Mouse (Mus musculus): ENCODE data around the gene Rabgap1l. TPM values are rescaled to one million over a fixed set of nuclear protein-coding genes. Genes with fewer than 3 reads are reported as not detected.

The Rabgap1l gene
- polyA plus RNA-seq, 1 experiment from 2014 or later = 93.4 TPM

DNA sequence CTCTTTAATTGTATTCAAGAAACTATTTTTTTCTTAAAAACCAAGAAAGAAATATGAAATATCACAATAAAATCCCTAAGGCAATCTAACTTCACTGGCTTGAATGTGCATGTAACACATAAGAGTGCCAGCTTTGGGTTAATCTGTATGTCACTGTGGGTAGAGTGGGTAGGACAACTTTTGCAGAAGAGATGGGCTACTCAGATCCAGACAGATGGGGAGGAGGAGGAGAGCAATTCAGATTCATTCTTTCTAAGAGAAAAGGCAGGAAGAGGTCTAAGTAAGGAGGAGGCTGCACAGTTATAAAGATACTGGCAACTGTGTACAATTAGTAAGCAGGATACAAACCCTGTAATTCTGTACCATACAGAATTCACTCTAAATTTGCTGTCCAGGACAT lies 327.8 kb downstream of the Rabgap1l start:
- Histone ChIP-seq H3K4me3 (ENCODE audit: low read length) (no peak overlapping the region), H3K9ac (ENCODE audit: low read length) (no peak overlapping the region), H3K36me3 (ENCODE audit: control insufficient read depth, insufficient read depth) (no peaks in the 10 kb centered on the region), H3K4me2 (ENCODE audit: low read depth, low read length) (no peak overlapping the region), H3K27ac (ENCODE audit: low read length) (no peak overlapping the region), H3K27me3 (ENCODE audit: control insufficient read depth, insufficient read depth, low read length) (no peaks in the 10 kb centered on the region), H3K4me1 (ENCODE audit: control insufficient read depth, insufficient read depth, low read length) (peaks cover 7% of the 10 kb centered on the region; the same call in 1 of the 2 replicates), H3K9me3 (replicated peaks; ENCODE audit: control insufficient read depth, low read length) (no peaks in the 10 kb centered on the region)
- no peak for ATAC-seq (replicated peaks; ENCODE audit: extremely low read depth, insufficient read depth, low FRiP score)

DNA sequence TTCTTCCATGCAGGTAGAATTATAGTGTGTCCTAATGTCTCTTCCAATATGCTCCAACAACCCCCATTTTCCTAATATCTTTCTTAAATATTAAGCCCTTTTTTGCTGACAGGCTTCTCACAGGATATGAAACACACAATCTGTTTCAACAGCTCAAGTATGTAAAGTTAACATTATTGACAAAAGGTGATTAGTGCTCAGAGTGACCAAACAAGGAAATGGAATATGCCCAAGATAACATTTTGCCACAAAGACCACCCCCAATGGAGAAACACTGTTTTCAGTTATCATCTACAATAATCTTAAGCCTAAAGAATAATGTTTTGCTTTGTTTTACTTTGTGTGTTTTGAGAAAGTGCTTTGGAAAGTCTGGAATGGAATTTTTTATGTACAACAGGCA lies 328.9 kb downstream of the Rabgap1l start:
- no peak for ATAC-seq (replicated peaks; ENCODE audit: extremely low read depth, insufficient read depth, low FRiP score)
- no peak overlapping the region for H3K4me2 ChIP-seq (ENCODE audit: low read depth, low read length)
- H3K4me3 ChIP-seq (ENCODE audit: low read length) = no peak overlapping the region
- no peak overlapping the region for H3K9ac ChIP-seq (ENCODE audit: low read length)
- H3K27ac ChIP-seq (ENCODE audit: low read length) = no peak overlapping the region
- H3K9me3 ChIP-seq (replicated peaks; ENCODE audit: control insufficient read depth, low read length) = no peaks in the 10 kb centered on the region
- H3K36me3 ChIP-seq (ENCODE audit: control insufficient read depth, insufficient read depth) = no peaks in the 10 kb centered on the region
- no peaks in the 10 kb centered on the region for H3K27me3 ChIP-seq (ENCODE audit: control insufficient read depth, insufficient read depth, low read length)
- peaks cover 7% of the 10 kb centered on the region; the same call in 1 of the 2 replicates for H3K4me1 ChIP-seq (ENCODE audit: control insufficient read depth, insufficient read depth, low read length)

DNA sequence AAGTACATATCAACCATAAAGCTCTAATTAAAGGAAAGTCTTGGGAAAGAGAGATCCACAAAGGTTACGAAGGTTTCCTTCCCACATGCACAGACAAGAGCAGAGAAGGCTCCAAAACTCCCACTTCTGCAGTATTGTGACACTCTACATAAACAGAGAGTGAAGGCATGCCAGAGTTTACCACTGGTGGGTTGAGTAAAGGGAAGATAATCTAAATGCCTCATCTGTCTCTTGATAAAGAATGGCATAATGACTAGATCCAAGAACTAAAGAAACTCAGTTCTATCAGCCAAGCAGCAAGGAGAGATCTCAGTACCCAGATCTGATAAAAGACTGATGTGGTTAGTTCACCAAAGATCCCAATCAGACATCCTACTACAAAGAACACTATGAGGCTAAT lies 332.7 kb downstream of the Rabgap1l start:
- WGBS = 97% methylated on average over 1 of the region's 1 CpGs
- Histone ChIP-seq H3K9ac (ENCODE audit: low read length) (no peak overlapping the region), H3K4me2 (ENCODE audit: low read depth, low read length) (no peak overlapping the region), H3K4me3 (ENCODE audit: low read length) (no peak overlapping the region), H3K9me3 (replicated peaks; ENCODE audit: control insufficient read depth, low read length) (no peaks in the 10 kb centered on the region), H3K36me3 (ENCODE audit: control insufficient read depth, insufficient read depth) (no peaks in the 10 kb centered on the region), H3K27me3 (ENCODE audit: control insufficient read depth, insufficient read depth, low read length) (no peaks in the 10 kb centered on the region), H3K4me1 (ENCODE audit: control insufficient read depth, insufficient read depth, low read length) (peaks cover 7% of the 10 kb centered on the region; the same call in 1 of the 2 replicates), H3K27ac (ENCODE audit: low read length) (no peak overlapping the region)
- ATAC-seq (replicated peaks; ENCODE audit: extremely low read depth, insufficient read depth, low FRiP score) = no peak

DNA sequence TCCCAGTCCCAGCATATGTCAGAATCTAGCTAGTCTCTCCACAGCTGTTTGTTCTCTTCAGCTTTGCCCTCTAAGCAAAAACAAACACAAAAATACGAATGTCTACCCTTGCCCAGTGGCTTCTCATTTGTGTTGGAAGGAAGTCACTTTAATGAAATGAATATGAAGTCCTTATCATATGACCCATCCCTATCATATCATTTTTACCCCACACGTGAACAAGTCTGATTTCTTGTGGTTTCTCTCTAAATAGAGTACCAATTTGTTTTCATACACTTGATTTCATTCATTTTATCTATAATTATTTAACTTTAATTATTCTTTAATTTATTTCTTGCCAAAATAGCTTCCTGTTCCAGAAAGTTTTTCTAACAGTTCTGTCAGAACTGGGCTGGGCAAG lies 341.3 kb downstream of the Rabgap1l start:
- no peak overlapping the region for H3K27ac ChIP-seq (ENCODE audit: low read length)
- ATAC-seq (replicated peaks; ENCODE audit: extremely low read depth, insufficient read depth, low FRiP score) = no peak
- 74% methylated on average over 2 of the region's 2 CpGs for WGBS
- H3K4me1 ChIP-seq (ENCODE audit: control insufficient read depth, insufficient read depth, low read length) = peaks cover 4% of the 10 kb centered on the region
- H3K27me3 ChIP-seq (ENCODE audit: control insufficient read depth, insufficient read depth, low read length) = no peaks in the 10 kb centered on the region
- no peaks in the 10 kb centered on the region for H3K9me3 ChIP-seq (replicated peaks; ENCODE audit: control insufficient read depth, low read length)
- no peak overlapping the region for H3K4me3 ChIP-seq (ENCODE audit: low read length)
- no peak overlapping the region for H3K9ac ChIP-seq (ENCODE audit: low read length)
- H3K4me2 ChIP-seq (ENCODE audit: low read depth, low read length) = no peak overlapping the region
- H3K36me3 ChIP-seq (ENCODE audit: control insufficient read depth, insufficient read depth) = no peaks in the 10 kb centered on the region

- Histone ChIP-seq H3K4me1 (ENCODE audit: control insufficient read depth, insufficient read depth, low read length) (peaks cover 4% of the 10 kb centered on the region), H3K9ac (ENCODE audit: low read length) (no peak overlapping the region), H3K27me3 (ENCODE audit: control insufficient read depth, insufficient read depth, low read length) (no peaks in the 10 kb centered on the region), H3K27ac (ENCODE audit: low read length) (peak overlapping the region; percentile 59), H3K36me3 (ENCODE audit: control insufficient read depth, insufficient read depth) (no peaks in the 10 kb centered on the region), H3K9me3 (replicated peaks; ENCODE audit: control insufficient read depth, low read length) (no peaks in the 10 kb centered on the region), H3K4me3 (ENCODE audit: low read length) (no peak overlapping the region), H3K4me2 (ENCODE audit: low read depth, low read length) (no peak overlapping the region)
- peak; percentile 94 for ATAC-seq (replicated peaks; ENCODE audit: extremely low read depth, insufficient read depth, low FRiP score)
- WGBS = 29% methylated on average over 2 of the region's 2 CpGs
Measured at GRCm38 (mm10) chr1:160448681-160449080, 344.3 kb downstream of the Rabgap1l start.

GRCm38 (mm10) chr1:160446823-160447222 lies 346.2 kb downstream of the Rabgap1l start:
- Histone ChIP-seq H3K27me3 (ENCODE audit: control insufficient read depth, insufficient read depth, low read length) (no peaks in the 10 kb centered on the region), H3K4me1 (ENCODE audit: control insufficient read depth, insufficient read depth, low read length) (peaks cover 4% of the 10 kb centered on the region), H3K4me3 (ENCODE audit: low read length) (no peak overlapping the region), H3K36me3 (ENCODE audit: control insufficient read depth, insufficient read depth) (no peaks in the 10 kb centered on the region), H3K27ac (ENCODE audit: low read length) (no peak overlapping the region), H3K9ac (ENCODE audit: low read length) (no peak overlapping the region), H3K4me2 (ENCODE audit: low read depth, low read length) (no peak overlapping the region), H3K9me3 (replicated peaks; ENCODE audit: control insufficient read depth, low read length) (no peaks in the 10 kb centered on the region)
- no peak for ATAC-seq (replicated peaks; ENCODE audit: extremely low read depth, insufficient read depth, low FRiP score)
- 77% methylated on average over 1 of the region's 1 CpGs for WGBS

DNA sequence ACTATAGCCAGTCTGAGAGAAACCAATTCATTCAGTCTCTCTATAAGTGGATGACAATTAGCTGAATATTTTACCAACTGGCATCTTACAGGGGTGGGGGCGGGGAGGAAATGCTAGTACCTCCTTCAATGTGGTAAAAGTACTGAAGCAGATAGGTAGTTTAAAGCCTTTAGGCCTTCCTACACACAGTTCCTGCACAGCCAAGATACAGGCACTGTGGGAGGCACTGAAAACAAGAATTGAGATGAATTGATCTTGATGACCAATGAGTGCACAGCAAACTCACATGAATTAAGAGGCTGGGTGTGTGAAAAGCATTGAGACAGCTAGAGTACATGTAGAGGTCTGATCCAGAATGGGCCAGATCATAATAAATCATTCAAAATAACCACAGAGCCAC lies 349.5 kb downstream of the Rabgap1l start:
- Histone ChIP-seq H3K9ac (ENCODE audit: low read length) (no peak overlapping the region), H3K27ac (ENCODE audit: low read length) (no peak overlapping the region), H3K36me3 (ENCODE audit: control insufficient read depth, insufficient read depth) (no peaks in the 10 kb centered on the region), H3K9me3 (replicated peaks; ENCODE audit: control insufficient read depth, low read length) (no peaks in the 10 kb centered on the region), H3K4me2 (ENCODE audit: low read depth, low read length) (no peak overlapping the region), H3K4me3 (ENCODE audit: low read length) (no peak overlapping the region), H3K4me1 (ENCODE audit: control insufficient read depth, insufficient read depth, low read length) (peaks cover 3% of the 10 kb centered on the region), H3K27me3 (ENCODE audit: control insufficient read depth, insufficient read depth, low read length) (no peaks in the 10 kb centered on the region)
- ATAC-seq (replicated peaks; ENCODE audit: extremely low read depth, insufficient read depth, low FRiP score) = no peak
- 90% methylated on average over 1 of the region's 1 CpGs for WGBS

- no peaks in the 10 kb centered on the region for H3K27me3 ChIP-seq (ENCODE audit: control insufficient read depth, insufficient read depth, low read length)
- 53% methylated on average over 2 of the region's 2 CpGs for WGBS
- H3K4me2 ChIP-seq (ENCODE audit: low read depth, low read length) = no peak overlapping the region
- H3K4me3 ChIP-seq (ENCODE audit: low read length) = no peak overlapping the region
- no peak for ATAC-seq (replicated peaks; ENCODE audit: extremely low read depth, insufficient read depth, low FRiP score)
- H3K9ac ChIP-seq (ENCODE audit: low read length) = no peak overlapping the region
- no peaks in the 10 kb centered on the region for H3K9me3 ChIP-seq (replicated peaks; ENCODE audit: control insufficient read depth, low read length)
- no peaks in the 10 kb centered on the region for H3K36me3 ChIP-seq (ENCODE audit: control insufficient read depth, insufficient read depth)
- H3K4me1 ChIP-seq (ENCODE audit: control insufficient read depth, insufficient read depth, low read length) = no peaks in the 10 kb centered on the region
- no peak overlapping the region for H3K27ac ChIP-seq (ENCODE audit: low read length)
Measured at GRCm38 (mm10) chr1:160441679-160442078, 351.3 kb downstream of the Rabgap1l start.

DNA sequence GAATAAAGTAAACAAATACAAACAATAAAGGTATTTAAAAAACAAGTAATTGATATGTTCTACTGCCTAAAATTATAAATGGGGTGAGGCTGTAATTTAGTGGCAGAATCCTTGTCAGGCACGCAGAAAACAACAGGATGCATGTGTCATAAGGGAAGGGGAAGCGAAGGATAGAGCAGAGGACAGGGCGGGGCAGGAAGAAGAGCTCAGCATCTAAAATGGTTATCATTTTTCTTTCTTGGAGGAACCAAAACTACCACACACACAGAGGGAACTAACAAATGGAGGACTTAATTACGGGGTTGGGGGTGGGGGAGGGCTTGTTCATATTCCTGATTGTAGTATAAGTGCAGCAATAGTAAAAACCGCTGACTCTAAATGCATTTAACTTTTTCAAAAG lies 351.9 kb downstream of the Rabgap1l start:
- WGBS = 83% methylated on average over 5 of the region's 5 CpGs
- no peaks in the 10 kb centered on the region; the same call in 1 of the 2 replicates for H3K36me3 ChIP-seq (ENCODE audit: control insufficient read depth, insufficient read depth)
- no peak overlapping the region for H3K4me2 ChIP-seq (ENCODE audit: low read depth, low read length)
- no peak overlapping the region for H3K4me3 ChIP-seq (ENCODE audit: low read length)
- no peaks in the 10 kb centered on the region for H3K9me3 ChIP-seq (replicated peaks; ENCODE audit: control insufficient read depth, low read length)
- no peaks in the 10 kb centered on the region for H3K27me3 ChIP-seq (ENCODE audit: control insufficient read depth, insufficient read depth, low read length)
- H3K27ac ChIP-seq (ENCODE audit: low read length) = no peak overlapping the region
- ATAC-seq (replicated peaks; ENCODE audit: extremely low read depth, insufficient read depth, low FRiP score) = no peak
- no peak overlapping the region for H3K9ac ChIP-seq (ENCODE audit: low read length)
- no peaks in the 10 kb centered on the region for H3K4me1 ChIP-seq (ENCODE audit: control insufficient read depth, insufficient read depth, low read length)

GRCm38 (mm10) chr1:160438820-160439219 lies 354.2 kb downstream of the Rabgap1l start:
- no peak for ATAC-seq (replicated peaks; ENCODE audit: extremely low read depth, insufficient read depth, low FRiP score)

More at GRCm38 (mm10) chr1:160438820-160439219, 354.2 kb downstream of the Rabgap1l start:
- no peaks in the 10 kb centered on the region for H3K9me3 ChIP-seq (replicated peaks; ENCODE audit: control insufficient read depth, low read length)
- 76% methylated on average over 4 of the region's 4 CpGs for WGBS
- H3K4me2 ChIP-seq (ENCODE audit: low read depth, low read length) = no peak overlapping the region
- H3K4me1 ChIP-seq (ENCODE audit: control insufficient read depth, insufficient read depth, low read length) = no peaks in the 10 kb centered on the region
- no peak overlapping the region for H3K27ac ChIP-seq (ENCODE audit: low read length)
- H3K27me3 ChIP-seq (ENCODE audit: control insufficient read depth, insufficient read depth, low read length) = no peaks in the 10 kb centered on the region
- H3K4me3 ChIP-seq (ENCODE audit: low read length) = no peak overlapping the region
- no peak overlapping the region for H3K9ac ChIP-seq (ENCODE audit: low read length)
- no peaks in the 10 kb centered on the region; the same call in 1 of the 2 replicates for H3K36me3 ChIP-seq (ENCODE audit: control insufficient read depth, insufficient read depth)

Measured in heart, embryonic 16.5 days (tissue).